Mouse (Mus musculus): ENCODE results near the gene Zic2.
"Not testable (repeated sequence)": the region's sequence is repeated elsewhere in the genome, so short reads cannot be mapped to it uniquely, and the experiment has no call there.

Gene Zic2

DNA sequence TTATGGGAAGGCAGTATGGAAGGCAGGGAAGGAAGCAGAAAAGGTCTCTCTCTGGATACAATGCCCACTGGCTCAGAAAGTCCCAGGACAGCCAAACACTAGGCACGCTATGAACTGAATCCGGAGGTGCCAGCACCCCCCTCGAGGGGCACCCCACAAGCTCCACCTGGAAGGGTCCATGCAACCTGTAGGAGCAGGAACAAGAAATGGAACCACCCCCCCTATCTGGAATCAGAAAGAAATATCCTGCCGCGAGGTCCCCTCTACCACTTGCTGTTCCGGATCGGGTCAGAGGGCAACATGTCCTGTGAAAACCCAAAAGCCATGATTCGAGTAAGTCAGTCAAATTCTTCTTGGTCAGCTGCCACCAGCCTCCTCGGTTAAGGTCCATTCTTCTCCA lies 13.3 kb upstream of the Zic2 start:
- no peak for DNase-seq (ENCODE audit: low spot score)

DNA sequence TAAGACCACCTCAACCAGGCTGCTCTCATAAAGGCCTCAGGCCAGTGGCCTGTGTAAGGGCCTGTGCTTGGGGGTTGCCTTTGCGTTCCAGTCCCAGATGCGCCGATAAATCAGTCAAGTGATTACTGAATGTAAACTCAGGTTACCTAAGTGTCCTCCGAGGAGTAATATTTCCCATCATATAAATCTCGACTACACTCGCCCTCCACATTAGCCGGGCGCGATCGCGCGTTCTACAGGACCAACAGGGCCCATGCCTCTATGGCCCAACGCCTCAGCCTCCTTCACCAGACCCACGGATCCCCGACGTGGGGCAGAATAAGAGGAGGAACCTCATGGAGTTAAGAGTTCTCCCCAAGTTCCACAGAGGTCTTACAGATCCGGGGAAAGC lies 12.6 kb upstream of the Zic2 start:
- no peak for DNase-seq (ENCODE audit: low spot score)

DNA sequence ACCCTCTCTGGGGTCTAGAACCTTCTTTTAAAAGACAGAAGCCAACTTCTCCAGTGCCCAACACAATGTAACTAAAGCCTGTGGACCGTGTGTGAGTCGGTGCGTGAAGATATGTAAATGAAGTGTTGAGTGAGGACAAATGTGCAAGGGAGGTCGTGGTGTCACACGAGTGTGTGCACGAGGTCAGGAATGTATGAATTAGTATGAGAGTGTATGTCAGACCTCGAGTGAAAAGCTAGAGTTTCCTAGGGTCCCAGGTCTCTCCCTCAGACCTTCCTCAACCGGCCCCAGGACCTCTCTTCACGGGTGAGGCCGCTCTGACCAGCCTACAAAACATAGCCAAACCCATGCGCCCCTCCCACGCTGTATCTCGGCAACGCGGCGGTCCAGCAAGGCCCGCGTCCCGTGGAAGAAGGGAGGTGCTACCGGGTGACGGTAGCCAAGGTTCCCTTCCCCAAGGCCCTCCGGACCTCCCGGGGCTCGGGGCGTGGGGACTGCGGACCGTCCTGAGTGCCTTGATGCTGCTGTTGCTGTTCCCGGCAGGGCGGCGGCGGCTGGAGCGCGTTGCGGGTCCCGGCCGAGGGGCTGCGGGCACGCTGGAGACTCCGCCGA lies 12.0 kb upstream of the Zic2 start:
- no peak for DNase-seq (ENCODE audit: low spot score)

DNA sequence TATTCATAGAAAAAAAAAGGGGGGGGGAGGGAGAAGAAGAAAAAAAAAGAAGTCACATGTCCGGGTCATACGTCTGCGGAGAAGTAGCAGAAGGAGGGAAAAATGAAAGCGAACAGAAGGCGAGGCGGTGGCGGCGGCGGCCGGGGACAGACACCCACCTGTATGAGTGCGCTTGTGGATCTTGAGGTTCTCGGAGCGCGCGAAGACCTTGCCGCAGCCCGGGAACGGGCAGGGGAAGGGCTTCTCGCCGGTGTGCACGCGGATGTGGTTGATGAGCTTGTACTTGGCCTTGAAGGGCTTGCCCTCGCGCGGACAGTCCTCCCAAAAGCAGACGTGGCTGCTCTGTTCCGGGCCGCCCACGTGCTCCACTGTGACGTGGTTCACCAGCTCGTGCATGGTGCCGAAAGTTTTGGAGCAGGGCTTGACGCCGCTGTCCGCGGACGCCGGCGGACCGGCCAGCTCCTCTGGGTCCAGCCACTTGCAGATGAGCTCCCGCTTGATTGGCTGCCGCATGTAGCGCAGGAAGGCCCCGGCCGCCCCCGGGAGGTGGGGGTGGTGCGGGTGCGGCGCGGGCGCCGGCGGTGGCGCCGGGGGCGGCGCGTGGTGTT lies 11.4 kb upstream of the Zic2 start:
- not testable (repeated sequence) for DNase-seq (ENCODE audit: low spot score)

DNA sequence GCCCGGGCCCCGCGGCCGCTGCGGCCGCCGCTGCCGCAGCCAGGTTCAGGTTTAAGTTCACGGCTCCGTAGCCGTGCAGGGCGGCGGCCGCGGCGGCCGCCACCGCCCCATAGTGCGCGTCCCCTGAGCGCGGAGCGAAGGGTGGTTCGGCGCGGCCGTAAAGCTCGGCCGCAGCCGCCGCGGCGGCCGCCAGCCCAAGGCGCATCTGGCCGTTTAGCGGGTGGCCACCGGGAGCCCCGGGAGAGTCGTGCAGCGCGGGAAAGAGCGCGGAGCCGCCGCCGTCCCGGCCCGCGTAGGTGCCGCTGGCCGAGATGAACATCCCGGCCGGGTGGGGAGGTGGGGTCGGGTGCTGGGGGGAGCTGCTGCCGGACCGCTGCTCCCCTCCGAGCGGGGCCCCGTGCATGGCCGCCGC lies 10.9 kb upstream of the Zic2 start:
- no peak for DNase-seq (ENCODE audit: low spot score)

DNA sequence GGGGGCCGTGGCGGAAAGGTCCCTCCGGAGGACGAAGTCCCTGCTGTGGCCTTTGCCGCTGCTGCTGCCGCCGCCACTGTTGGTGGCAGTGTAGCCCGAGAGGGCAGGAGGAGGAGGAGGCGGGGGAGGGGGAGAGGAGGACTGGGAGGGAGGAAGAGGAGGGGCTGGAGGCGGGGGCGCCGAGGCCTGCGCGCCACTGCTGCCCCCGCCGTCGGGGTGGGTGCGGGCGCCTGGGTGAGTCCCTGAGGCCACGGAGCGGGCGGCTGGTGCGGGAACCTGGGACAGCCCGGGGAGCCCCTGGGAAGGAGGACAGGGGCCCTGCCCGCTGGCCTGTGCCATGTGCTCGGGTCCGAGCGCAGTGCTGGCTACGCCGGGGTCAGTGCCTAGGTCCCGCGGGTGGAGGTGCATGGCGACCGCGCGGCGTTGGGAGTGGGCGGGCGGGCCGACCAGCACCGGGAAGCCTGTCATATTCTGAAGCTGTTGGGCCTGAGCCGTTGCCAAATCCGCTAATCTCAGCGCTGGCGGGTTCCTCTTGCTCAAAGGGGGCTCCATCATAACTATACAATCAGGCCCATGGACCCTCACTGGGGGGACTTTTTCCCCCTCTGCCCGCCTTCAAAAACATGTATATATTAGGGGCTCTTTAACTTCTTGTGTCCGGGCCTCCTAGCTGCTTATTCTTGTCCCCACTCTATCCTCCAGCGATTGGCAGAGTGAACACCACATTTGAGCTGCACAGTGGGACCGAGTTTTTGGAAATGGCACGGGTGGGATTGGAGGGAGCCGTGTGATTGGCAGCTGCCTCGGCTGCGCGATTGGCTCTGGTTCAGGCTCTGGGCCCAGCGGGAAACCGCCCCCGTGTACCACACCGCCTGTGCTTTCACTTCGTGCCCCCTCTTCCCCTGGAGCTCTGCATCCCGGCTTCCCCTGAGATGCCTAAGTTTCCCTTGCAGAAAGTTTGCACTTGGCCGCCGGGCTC lies 10.2 kb upstream of the Zic2 start, which contains the start of gene Zic5:
TSS of gene Zic5 (minus strand) at position 915 of the 979 bp plus-strand sequence.
- DNase-seq (ENCODE audit: low spot score) = no peak

DNA sequence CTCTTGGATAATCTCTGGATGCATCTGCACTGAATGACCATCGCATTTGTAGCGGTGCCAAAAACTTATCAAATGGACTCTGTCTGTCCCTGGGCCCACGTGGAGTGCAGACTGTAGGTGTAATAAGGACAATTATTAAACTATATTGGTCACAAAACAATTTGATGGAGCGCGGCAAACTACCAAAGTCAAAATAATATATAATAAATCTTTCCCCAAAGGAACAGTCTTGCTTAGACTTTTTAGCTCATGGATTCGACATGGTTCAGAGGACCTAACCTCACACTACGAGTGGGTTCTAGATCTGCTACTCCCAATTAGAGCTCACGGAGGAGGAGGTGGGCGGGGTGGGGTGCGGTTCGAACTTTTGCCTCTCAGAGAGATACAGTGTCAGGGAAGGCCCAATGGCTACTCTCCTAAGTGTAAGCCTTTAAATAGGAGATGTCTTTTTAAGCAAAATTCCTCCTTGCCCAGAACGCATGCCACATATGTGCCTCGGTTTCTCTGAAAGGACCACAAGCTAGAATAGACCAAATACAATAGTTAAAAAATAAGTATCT lies 9.2 kb upstream of the Zic2 start:
- DNase-seq (ENCODE audit: low spot score) = no peak

DNA sequence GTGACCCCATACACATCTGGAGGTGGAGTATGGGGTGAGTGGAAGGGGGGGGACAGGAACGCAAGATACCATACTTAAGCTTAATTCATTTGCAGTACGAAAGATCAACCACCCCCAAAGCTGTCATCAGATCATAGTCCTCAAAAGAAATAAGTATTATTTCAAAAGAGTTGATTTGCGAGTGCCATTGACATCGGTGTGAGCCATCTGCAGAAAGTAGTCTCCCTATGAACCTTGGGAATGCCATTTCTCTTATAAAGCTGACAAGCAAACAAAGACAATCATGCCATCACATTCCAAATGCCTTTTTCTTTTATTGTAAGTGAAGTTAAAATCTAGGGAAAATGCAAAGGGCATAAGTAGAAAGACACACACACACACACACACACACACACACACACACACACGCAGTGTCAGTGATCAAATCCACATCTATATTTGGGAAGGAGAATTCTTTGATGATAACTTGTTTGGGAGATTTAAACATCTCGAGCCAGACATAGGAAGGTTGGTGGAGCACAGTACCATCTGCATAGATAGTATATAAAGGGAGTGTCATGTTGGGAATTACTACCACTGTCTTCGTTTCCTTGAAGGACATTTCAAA lies 8.4 kb upstream of the Zic2 start:
- DNase-seq (ENCODE audit: low spot score) = no peak

DNA sequence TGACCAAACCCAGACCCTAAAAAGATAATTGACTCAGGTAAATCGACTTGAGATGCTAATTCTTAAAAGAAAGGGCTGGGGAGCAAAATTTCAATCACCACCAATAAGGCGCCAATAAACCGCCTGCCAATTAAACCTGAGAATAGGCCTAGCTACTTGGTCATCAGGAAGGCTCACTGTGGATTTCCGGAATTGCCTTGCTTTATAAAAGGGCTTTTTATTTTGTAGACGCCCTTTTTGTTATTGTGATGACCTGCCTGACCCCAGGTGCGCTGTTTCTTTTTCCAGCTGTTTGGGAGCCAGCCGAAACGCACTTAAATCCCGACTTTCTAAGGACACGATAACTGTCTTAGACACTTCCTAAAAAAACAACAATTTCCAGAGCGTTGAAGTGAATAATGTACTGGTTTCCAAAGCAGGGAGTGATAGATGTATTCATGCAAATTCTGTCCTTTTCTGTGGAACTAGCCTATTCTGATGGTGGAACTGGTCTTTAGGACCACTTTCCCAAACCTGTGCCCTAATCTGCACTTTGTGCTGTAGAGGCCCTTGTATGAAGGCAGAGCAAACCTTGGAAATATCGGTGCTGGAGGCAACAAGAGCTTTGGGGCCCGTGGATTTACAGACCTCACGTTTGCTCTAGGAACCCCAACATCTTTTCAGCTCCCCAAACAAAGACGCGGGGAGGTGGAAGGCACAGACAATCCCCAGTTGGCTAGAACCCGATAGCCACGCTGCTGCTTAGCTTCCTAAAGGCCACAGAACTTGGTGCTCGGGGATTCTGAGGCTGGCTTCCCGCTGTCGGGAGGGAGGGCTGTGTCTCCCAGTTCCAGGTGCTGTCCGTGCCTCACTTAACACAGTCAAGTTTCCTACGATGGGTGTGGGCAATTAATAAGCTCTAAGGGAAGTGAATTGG lies 7.1 kb upstream of the Zic2 start:
- DNase-seq (ENCODE audit: low spot score) = no peak

DNA sequence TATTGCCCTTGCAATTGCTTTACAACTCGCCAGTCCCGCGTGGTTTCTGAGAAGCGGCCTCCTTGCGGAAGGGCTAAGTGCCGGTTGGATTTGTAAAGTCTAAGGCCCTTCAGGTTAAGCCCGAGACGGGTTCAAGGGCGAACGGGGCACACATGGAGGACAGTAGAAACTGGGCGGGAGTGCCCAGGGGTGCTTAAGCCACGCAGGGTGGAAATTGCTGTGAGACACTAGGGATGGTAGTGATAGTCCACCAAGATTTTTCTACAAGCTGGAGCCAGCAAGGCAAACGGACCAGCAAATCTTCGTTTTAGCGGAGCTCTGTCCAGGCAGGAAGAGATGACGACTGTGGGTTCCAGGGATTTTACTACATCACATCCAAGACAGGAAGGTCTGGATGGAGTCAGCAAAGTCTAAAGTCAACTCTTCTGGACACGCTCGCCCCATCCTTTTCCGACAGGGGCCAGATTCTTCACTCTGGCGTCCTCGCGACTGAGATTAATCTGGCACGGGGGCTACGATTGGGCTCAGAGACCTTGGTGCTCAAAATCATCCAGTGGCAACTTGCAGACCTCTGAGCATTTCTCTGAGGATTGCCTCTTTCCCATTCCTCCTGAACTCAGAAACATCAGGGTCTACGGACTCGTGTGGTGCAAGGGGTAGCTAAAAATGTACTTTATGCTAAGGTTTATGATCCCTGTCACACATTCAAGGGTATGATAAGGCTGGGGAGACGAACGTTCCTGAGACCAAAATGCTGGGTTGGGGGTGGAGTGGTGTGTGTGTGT lies 6.1 kb upstream of the Zic2 start:
- DNase-seq (ENCODE audit: low spot score) = no peak

DNA sequence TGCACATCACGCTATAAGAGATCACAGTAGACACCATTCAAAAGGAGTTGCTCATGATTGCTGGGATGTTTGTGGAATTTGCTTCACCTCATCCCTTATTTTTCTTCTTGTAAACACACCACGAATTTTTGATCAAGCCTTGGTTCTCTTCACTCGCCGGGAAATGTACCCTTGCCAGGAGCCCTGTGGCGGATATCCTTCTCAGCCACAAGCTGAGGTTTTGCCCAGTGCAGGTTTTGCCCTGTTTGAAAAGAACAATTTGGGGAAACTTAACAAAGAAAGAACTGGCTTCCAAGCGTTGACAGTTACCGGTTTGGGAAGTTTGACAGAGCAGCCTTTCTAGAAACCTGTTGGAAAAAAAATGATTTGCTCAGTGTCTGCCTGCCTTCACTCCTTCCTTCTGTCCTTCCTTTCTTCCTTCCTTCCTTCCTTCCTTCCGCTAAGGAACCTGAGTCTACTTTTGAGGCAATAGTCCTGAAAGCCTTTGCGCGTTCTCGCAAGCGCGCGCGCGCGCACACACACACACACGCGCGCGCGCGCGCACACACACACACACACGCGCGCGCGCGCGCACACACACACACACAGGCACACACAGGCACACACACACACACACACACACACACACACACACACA lies 3.7 kb upstream of the Zic2 start:
- DNase-seq (ENCODE audit: low spot score) = no peak

DNA sequence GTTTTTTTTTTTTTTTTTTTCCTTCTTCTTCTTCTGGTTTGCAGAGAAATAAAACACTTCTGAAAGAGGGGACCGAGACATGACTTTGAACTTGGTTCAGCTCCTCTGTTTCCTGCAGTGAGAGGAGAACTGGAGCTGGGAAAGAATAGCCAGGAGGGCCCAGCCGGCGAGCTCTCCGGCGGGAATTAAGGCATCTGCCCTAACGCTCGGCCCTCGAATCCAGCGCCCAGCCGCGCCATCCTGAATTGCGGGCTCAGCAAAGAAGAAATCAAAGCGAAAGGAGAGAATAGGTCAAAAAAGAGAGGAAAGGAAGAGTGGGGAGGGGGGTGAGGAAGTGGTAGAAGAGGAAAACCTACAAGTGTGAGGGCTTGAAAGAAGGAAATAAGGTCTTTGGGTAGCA lies 3.1 kb upstream of the Zic2 start:
- no peak for DNase-seq (ENCODE audit: low spot score)

DNA sequence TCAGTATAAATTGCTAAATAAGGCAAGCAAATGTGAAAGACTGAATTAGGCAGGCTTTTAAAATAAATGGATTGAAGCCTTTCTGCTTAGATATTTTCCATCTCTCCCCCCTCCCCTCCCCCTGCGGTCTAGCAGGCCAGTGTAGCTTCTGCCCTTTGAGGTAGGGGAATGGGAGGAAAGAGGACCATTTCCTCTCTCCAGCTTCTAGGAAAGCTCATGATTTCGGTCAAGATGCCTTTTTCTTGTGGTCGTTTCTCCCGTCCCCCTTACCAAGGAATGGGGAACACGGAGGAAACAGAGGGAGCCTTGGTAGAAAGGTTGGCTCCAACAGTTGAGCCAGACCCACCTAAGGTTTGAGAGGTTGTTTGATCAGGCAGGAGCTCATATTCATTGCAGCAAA lies 2.6 kb upstream of the Zic2 start:
- no peak for DNase-seq (ENCODE audit: low spot score)

DNA sequence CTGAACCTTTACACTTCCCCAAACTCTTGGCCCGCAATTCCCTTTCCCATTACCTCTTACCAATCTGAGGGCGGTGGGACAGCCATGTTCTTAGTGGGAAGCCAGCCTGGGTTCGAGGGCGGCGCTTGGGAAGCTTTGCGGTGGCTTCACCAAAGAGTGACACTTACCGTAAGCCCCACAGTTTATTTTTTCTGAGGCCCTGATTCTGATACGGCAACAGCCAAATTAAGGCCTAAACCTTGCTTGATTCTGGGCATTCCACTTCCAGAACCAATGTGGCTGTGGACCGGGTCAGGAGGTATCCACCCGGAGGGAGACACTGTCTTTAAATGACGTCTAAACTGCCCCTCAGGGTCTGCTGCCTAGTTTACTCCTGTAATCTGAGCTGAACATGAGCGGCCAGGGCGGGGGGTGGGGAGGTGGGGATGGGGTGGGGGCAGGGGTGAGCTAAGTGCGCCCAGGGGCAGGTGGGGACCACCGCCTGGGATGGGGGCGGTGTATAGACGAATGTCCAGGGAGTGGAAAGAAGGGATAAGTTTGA lies 2.0 kb upstream of the Zic2 start:
- DNase-seq (ENCODE audit: low spot score) = no peak

DNA sequence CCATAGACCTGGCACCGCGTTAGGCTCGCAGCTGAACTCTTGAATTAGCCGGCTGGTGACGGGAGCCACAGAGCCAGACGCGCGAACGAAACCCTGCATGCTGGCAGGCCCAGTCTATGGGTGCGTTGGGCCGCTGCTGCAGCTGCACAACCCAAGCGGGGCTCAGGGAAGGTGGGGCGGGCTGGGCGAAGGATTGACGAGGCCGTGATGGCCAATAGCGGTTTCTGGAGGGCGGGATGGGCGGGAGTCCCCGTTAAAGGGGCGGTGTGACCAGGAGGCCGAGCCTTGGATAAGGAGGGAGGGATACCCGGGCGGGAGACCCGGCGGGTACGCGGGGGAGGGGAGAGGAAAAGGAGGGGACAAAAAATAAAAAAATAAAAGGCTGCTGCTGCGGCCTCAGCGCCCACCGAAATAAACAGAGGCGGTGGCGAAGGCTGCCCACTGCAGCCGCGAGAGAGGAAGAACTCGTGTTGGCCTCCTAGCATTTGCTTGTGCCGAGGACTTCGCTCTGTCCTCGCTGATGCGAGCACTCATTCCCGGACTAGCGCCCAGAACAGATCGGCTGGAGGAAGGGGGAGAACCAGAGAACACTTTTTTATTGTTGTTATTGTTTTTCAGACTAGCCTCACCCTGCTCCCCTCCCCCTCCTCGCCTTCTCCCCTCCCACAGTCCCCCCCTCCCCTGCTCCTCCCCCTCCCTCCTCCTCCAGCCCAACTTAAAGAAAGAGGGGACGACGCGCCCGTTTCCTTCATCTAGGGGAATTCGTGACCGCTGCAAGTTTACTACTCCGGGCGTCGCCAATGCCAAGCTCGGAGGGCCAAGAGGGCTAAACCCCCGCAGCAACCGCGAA lies 969 bp upstream of the Zic2 start:
- DNase-seq (ENCODE audit: low spot score) = no peak

DNA sequence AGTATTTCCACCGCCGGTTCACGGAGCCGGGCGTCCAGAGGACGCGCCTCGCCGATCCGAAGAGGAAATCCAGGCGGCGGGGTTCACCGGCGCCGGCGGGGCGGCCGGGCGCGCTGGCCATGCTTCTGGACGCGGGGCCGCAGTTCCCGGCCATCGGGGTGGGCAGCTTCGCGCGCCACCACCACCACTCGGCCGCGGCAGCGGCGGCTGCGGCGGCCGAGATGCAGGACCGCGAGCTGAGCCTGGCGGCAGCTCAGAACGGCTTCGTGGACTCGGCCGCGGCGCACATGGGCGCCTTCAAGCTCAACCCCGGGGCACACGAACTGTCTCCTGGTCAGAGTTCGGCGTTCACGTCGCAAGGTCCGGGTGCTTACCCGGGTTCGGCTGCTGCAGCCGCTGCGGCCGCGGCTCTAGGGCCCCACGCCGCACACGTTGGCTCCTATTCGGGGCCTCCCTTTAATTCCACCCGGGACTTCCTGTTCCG lies 364 bp downstream of the Zic2 start:
- no peak for DNase-seq (ENCODE audit: low spot score)

DNA sequence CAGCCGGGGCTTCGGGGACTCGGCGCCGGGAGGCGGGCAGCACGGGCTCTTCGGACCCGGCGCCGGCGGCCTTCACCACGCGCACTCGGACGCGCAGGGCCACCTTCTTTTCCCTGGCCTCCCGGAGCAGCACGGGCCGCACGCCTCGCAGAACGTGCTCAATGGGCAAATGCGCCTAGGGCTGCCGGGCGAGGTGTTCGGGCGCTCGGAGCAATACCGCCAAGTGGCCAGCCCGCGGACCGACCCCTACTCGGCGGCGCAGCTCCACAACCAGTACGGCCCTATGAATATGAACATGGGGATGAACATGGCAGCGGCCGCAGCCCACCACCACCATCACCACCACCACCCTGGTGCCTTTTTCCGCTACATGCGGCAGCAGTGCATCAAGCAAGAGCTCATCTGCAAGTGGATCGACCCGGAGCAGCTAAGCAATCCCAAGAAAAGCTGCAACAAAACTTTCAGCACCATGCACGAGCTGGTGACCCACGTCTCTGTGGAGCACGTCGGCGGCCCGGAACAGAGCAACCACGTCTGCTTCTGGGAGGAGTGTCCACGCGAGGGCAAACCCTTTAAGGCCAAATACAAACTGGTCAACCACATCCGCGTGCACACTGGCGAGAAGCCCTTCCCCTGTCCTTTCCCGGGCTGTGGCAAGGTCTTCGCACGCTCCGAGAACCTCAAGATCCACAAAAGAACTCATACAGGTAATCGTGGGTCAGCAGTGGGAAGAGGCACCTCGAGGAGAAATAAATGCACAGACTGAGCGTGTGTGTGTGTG lies 996 bp downstream of the Zic2 start:
- no peak for DNase-seq (ENCODE audit: low spot score)

DNA sequence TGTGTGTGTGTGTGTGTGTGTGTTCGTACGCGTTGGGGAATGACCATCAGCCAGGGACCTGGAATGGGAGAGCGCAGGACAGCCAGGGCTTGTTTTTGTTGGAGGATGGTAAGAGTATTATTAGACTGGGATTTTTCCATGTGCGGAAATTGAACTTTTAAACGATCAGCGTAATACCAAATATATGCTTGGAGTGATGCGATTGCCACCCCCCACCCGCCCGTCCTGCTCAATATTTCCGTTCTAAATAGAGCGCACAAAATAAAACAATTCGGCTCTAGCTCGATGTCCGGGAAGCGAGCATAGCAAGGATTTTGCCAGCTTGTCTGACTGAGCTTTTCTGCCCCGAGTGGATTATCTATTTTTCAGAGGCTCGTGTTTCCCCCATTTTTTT lies 1.6 kb downstream of the Zic2 start:
- DNase-seq (ENCODE audit: low spot score) = no peak

Data from urinary bladder, postnatal 10 days (tissue).